Mouse (Mus musculus) embryonic facial prominence, embryonic 14.5 days (tissue): ENCODE measurements around the gene Clk1. TPM values are rescaled to one million over a fixed set of nuclear protein-coding genes. Genes with fewer than 3 reads are reported as not detected.

Source experiments
- ATAC-seq: fragments of 200-750 bp; cut with Nextera tagmentation; 2 replicates; pipeline ENCODE4 v1.8.0; 2017; ENCODE audit warnings: low read depth, moderate number of reproducible peaks, moderate TSS enrichment
- DNase-seq: peaks from one replicate; pipeline ENCODE4 v3.0.0-alpha.2; 2015; ENCODE audit warnings: low spot score
- H3K27ac ChIP-seq: fragments of 300-500 bp; sonication (generic); replicated peaks from 2 replicates; pipeline ENCODE4 v1.5.1; 2014; ENCODE audit warnings: low read depth, mild to moderate bottlenecking, low read length, moderate library complexity
- H3K27me3 ChIP-seq: fragments of 300-500 bp; sonication (generic); replicated peaks from 2 replicates; pipeline ENCODE4 v1.6.1; 2014; ENCODE audit warnings: low read length; ENCODE audit not compliant: control insufficient read depth, insufficient read depth
- H3K36me3 ChIP-seq: fragments of 300-500 bp; sonication (generic); 2 replicates; pipeline ENCODE4 v1.6.1; 2014; ENCODE audit warnings: low read length, mixed read lengths; ENCODE audit not compliant: control insufficient read depth, insufficient read depth
- H3K4me1 ChIP-seq: fragments of 300-500 bp; sonication (generic); 2 replicates; pipeline ENCODE4 v1.6.1; 2014; ENCODE audit warnings: antibody characterized with exemption, low read length; ENCODE audit not compliant: control insufficient read depth, insufficient read depth
- H3K4me2 ChIP-seq: fragments of 300-500 bp; sonication (generic); 2 replicates; pipeline ENCODE4 v1.6.1; 2014; ENCODE audit warnings: low read depth, mild to moderate bottlenecking, low read length, moderate library complexity, mixed read lengths
- H3K4me3 ChIP-seq: fragments of 300-500 bp; sonication (generic); 2 replicates; pipeline ENCODE4 v1.5.1; 2014; ENCODE audit warnings: low read depth, mild to moderate bottlenecking, low read length
- H3K9ac ChIP-seq: fragments of 300-500 bp; sonication (generic); 2 replicates; pipeline ENCODE4 v1.6.1; 2014; ENCODE audit warnings: low read depth, mild to moderate bottlenecking, low read length, moderate library complexity, mixed read lengths
- H3K9me3 ChIP-seq: fragments of 300-500 bp; sonication (generic); 2 replicates; pipeline ENCODE4 v1.6.1; 2016; ENCODE audit warnings: low read length; ENCODE audit not compliant: control insufficient read depth
- WGBS: fragments of 180-500 bp; shearing (Covaris S2); extraction: QIAGEN DNeasy Blood & Tissue Kit; methylation state at CpG from one replicate; pipeline ENCODE4 v1.1.7; 2014; 5-methylcytosine and 5-hydroxymethylcytosine counted together
- polyA plus RNA-seq: library from polyadenylated mRNA; unstranded; fragments of >200 nt; fragmentation: Nextera tagmentation; extraction: Ambion mirVana; gene quantifications from 2 replicates; pipeline ENCODE4 v1.2.1, GENCODE M21; 2014

Clk1 gene
- polyA plus RNA-seq: 157 and 196 TPM in 2 replicates

DNA sequence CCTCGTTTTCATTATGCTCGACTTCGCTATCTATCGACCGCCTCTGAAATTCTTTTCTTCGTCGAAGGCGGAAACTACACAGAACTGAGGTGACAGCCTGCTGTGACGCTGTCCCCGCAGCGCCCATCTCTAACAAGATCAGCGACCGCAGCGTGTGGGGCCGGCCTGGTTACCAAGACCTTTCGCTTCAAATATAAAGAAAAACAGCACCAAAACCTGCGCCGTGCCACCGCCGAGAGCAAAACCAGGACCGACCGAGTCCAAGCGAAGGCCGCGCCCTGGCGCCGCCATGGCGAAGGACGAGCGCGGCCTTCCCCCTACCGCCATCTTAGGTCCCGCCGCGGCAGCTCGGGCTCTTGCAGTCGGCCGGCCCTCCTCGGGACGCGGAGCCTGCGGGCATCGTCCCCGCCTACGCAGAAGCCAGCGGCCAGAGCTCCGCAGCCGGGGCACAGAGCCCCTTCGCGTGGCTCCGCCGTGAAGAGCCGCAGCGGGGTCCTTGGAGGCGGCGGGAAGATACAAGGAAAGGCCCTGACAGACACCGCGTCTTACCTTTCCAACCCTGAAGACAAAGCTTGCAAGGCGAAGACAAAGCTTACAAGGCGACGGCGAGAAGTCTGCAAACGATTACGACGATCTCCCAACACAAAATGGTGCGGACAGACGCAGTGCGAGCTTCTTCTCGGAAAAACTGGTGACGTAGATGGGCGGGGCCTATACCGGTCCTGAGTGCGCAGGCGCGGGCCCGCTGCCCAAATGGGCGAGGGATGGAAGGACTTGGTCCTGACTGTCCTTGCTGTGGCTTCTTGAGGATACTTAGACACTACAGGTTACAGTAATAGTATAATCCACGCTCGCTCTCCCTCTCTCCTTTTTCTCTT is at the start of gene Clk1:
Clk1 (minus strand) TSS at position 696 of the 878 bp plus-strand sequence.
- ATAC-seq (peak; percentile 93), DNase-seq (peak; percentile 95)
- under 1% methylated on average over 72 of the region's 79 CpGs for WGBS
- peaks cover 26% of the 10 kb centered on the region for H3K36me3 ChIP-seq
- peak within 1 kb of the TSS; percentile 100 for H3K9ac ChIP-seq
- peaks cover 11% of the 10 kb centered on the region for H3K4me1 ChIP-seq
- no peaks in the 10 kb centered on the region for H3K27me3 ChIP-seq
- H3K4me3 ChIP-seq: peak within 1 kb of the TSS; percentile 99
- H3K9me3 ChIP-seq: no peaks in the 10 kb centered on the region
- peak within 1 kb of the TSS; percentile 100 for H3K27ac ChIP-seq
- H3K4me2 ChIP-seq: peak within 1 kb of the TSS; percentile 85

DNA sequence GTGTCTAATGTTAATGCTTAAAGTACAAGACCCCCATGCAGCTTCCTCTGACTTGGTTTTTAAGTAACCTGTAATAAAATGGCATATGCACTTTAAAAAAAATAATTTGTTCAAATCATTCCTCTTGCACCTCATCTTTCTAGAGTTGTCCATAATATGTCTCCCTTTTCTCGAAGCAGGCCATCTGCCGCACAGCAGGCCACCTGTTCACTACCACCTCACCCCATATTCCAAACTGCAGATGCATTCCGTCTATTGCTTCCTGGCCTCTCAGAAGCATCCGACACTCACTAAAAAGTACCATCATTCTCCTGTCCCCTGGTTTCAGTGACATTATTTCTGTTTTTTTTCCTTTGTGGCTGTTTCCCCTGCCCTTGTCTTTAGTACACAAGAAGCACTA is 41.7 kb upstream of the Clk1 start:
- Histone ChIP-seq H3K27ac (no peak overlapping the region), H3K4me3 (no peak overlapping the region), H3K27me3 (no peaks in the 10 kb centered on the region), H3K36me3 (peaks cover 93% of the 10 kb centered on the region), H3K4me2 (no peak overlapping the region), H3K9ac (no peak overlapping the region), H3K9me3 (no peaks in the 10 kb centered on the region), H3K4me1 (no peaks in the 10 kb centered on the region)
- DNase-seq (no peak), ATAC-seq (no peak)
- WGBS: 92% methylated on average over 4 of the region's 4 CpGs

DNA sequence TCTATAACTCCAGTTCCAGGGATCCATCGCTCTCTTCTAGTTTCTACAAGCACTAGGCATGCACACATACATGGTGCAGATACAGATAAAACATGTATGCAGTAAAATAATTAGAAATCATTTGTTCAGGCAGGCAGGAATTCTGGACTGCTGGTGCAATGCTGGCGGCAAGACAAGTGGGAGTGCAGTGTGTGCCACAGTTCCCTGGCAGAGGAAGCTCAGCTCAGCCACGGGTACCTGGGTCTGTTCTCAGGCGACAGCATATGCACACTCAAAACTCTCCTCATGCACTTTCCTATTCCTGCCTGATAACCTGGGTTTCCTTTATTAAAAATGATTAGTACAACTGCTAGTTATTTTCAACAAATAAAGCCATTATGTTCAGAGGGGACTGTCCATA is 41.2 kb upstream of the Clk1 start:
- no peak overlapping the region for H3K9ac ChIP-seq
- ATAC-seq: no peak
- no peak overlapping the region for H3K4me3 ChIP-seq
- H3K4me2 ChIP-seq: no peak overlapping the region
- no peaks in the 10 kb centered on the region for H3K9me3 ChIP-seq
- H3K4me1 ChIP-seq: no peaks in the 10 kb centered on the region
- no peaks in the 10 kb centered on the region for H3K27me3 ChIP-seq
- peaks cover 92% of the 10 kb centered on the region for H3K36me3 ChIP-seq
- no peak for DNase-seq
- H3K27ac ChIP-seq: no peak overlapping the region
- 92% methylated on average over 4 of the region's 4 CpGs for WGBS

DNA sequence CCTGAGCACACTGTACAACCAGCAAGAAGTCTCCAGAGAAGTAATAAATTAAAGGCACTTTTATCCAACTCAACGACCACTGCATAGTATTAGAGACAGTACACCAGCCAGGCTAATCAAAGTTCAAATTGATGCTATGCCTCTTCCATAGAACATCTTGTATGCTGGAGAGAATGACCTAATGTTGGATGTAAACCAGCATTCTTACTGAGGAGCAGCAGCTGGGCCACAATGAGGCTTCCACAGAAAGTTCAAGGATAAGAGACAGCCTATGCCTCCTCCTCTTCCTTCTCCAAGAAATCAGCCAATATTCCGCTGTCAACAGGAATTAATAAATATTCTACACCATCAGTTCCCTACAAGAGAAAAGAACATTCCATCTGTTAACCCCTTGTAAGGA is 40.1 kb upstream of the Clk1 start:
- H3K4me3 ChIP-seq: no peak overlapping the region
- H3K4me2 ChIP-seq: no peak overlapping the region
- ATAC-seq: no peak
- H3K36me3 ChIP-seq: peaks cover 92% of the 10 kb centered on the region
- H3K27ac ChIP-seq: no peak overlapping the region
- no peaks in the 10 kb centered on the region for H3K27me3 ChIP-seq
- 76% methylated on average over 2 of the region's 2 CpGs for WGBS
- peak; percentile 20 for DNase-seq
- no peaks in the 10 kb centered on the region for H3K9me3 ChIP-seq
- no peaks in the 10 kb centered on the region for H3K4me1 ChIP-seq
- H3K9ac ChIP-seq: no peak overlapping the region

DNA sequence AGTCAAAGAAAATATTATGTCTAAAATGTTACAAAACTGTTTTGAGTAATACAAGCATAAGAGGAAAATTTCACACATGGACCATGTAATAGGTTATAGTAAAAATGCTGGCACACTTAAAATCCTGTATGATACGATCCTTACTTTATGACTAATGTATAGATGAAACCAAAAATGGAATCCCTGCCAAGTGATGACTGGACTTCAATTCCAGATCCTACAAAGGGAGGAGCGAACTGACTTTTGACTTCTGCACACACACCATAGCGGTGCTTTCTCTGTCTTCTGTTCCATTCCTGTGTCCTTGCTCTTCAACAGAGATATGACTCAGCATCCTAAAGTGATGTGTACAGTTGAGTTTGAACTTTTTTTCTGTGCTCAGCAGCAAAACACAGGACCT is 36.7 kb upstream of the Clk1 start:
- Histone ChIP-seq H3K36me3 (peaks cover 98% of the 10 kb centered on the region), H3K4me1 (no peaks in the 10 kb centered on the region), H3K4me2 (no peak overlapping the region), H3K27ac (no peak overlapping the region), H3K27me3 (no peaks in the 10 kb centered on the region), H3K9me3 (no peaks in the 10 kb centered on the region), H3K4me3 (no peak overlapping the region), H3K9ac (no peak overlapping the region)
- ATAC-seq: no peak
- WGBS: 92% methylated on average over 3 of the region's 3 CpGs
- no peak for DNase-seq

DNA sequence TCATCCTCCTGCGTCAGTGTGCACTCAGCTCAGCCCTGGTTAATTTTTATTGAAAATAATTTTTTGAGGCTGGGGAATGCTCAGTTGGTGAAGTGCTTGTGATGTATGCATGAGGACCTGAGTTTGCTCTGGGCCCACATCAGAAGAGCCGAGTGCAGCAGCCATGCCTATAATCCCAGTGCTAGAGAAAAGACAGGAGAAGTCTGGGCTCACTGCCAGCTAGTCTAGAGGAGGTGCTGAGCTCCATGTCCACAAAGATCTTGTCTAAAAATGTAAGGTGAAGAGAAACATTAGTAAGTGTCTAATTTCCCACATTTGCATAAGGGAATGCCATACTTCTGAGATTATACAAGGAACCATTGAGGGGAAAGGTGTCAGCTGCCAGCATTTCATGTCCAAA is 35.0 kb upstream of the Clk1 start:
- 60% methylated on average over 2 of the region's 2 CpGs for WGBS
- H3K9me3 ChIP-seq: no peaks in the 10 kb centered on the region
- no peaks in the 10 kb centered on the region for H3K27me3 ChIP-seq
- no peak overlapping the region for H3K27ac ChIP-seq
- peaks cover 97% of the 10 kb centered on the region for H3K36me3 ChIP-seq
- no peak overlapping the region for H3K9ac ChIP-seq
- DNase-seq (peak; percentile 55), ATAC-seq (no peak)
- H3K4me3 ChIP-seq: no peak overlapping the region
- no peak overlapping the region for H3K4me2 ChIP-seq
- no peaks in the 10 kb centered on the region for H3K4me1 ChIP-seq

DNA sequence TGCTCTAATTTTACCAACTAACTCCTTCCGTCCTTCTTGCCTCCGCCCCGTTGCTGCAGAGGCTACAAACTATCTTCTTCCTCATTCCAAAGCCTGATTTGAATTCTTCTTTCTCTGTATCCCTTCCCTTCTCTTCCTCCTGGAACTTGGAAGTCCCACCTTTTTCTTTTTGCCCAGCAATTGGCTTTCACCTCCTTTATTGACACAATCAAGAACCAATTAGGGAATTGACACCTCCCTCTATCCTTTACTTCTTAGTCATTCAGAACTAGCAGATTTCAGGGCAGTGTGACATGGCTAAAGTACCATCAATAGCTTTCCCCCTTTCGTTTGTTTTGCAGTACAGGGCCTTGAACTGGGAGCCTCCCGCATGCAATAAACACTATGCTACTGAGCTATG is 34.3 kb upstream of the Clk1 start:
- Histone ChIP-seq H3K27me3 (no peaks in the 10 kb centered on the region), H3K27ac (no peak overlapping the region), H3K4me2 (no peak overlapping the region), H3K4me3 (no peak overlapping the region), H3K9me3 (no peaks in the 10 kb centered on the region), H3K9ac (no peak overlapping the region), H3K4me1 (no peaks in the 10 kb centered on the region), H3K36me3 (peaks cover 97% of the 10 kb centered on the region)
- WGBS: 87% methylated on average over 5 of the region's 5 CpGs
- ATAC-seq: no peak
- no peak for DNase-seq

DNA sequence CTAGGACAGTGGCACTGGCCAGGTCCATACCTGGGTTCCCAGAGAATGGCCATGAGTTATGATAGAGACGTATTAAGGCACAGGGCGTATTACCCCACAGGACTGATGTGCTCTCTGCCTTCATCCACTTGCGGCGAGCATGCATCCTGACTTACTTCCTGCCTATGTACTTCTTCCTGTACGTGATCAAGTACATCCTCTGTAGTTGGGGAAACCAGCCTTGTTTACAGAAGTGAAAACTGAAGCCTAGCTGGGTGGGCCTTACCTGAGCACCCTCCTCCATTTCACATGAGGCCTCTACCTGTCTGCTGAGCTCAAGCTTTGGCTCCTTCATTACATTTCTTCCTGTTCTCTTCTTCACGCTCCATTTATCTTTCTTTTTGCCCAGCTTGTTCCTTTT is 30.4 kb upstream of the Clk1 start:
- H3K9me3 ChIP-seq: no peaks in the 10 kb centered on the region
- WGBS: 89% methylated on average over 6 of the region's 6 CpGs
- H3K4me2 ChIP-seq: no peak overlapping the region
- no peak overlapping the region for H3K4me3 ChIP-seq
- H3K27me3 ChIP-seq: no peaks in the 10 kb centered on the region
- peak; percentile 47; the same call in 1 of the 2 replicates for ATAC-seq
- DNase-seq: no peak
- no peaks in the 10 kb centered on the region for H3K4me1 ChIP-seq
- no peak overlapping the region for H3K27ac ChIP-seq
- no peak overlapping the region for H3K9ac ChIP-seq
- peaks cover 91% of the 10 kb centered on the region for H3K36me3 ChIP-seq

DNA sequence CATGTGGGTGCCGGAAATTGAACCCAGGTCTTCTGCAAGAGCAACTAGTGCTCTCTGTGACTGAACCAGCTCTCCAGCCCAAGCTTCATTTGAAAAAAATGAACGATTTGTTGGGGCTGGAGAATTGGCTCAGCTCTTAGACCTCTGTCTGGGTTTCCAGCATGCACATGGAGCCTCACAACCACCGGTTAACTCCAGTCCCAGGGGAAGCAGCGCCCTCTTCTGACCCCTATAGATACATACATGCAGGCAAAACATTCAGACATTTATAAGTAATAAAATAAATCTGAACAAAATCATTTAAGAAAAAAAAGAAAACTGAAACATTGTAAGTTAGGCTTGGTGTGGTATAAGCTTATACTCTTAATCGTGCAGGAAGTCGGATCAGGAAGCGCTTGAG is 24.5 kb upstream of the Clk1 start:
- Histone ChIP-seq H3K36me3 (peaks cover 53% of the 10 kb centered on the region), H3K27ac (no peak overlapping the region)
- ATAC-seq: no peak

More for the DNA sequence above, 24.5 kb upstream of the Clk1 start:
- Histone ChIP-seq H3K4me3 (no peak overlapping the region), H3K9ac (no peak overlapping the region), H3K27me3 (no peaks in the 10 kb centered on the region), H3K4me1 (peaks cover 14% of the 10 kb centered on the region; the same call in 1 of the 2 replicates), H3K4me2 (no peak overlapping the region), H3K9me3 (no peaks in the 10 kb centered on the region)
- DNase-seq: no peak
- WGBS: 90% methylated on average over 7 of the region's 7 CpGs
